Mouse (Mus musculus) hindbrain, embryonic 12.5 days (tissue): ENCODE measurements around the gene Fgf9. TPM values are rescaled to one million over a fixed set of nuclear protein-coding genes. Genes with fewer than 3 reads are reported as not detected.

Source experiments
- ATAC-seq: fragments of 200-750 bp; cut with Nextera tagmentation; 2 replicates; pipeline ENCODE4 v1.8.0; 2017; ENCODE audit warnings: moderate TSS enrichment; ENCODE audit not compliant: low FRiP score
- H3K27ac ChIP-seq: fragments of 300-500 bp; sonication (generic); 2 replicates; pipeline ENCODE4 v1.5.1; 2016; ENCODE audit warnings: mild to moderate bottlenecking
- H3K27me3 ChIP-seq: fragments of 300-500 bp; sonication (generic); 2 replicates; pipeline ENCODE4 v1.6.1; 2016; ENCODE audit warnings: mild to moderate bottlenecking
- H3K36me3 ChIP-seq: fragments of 300-500 bp; sonication (generic); 2 replicates; pipeline ENCODE4 v1.6.1; 2016; ENCODE audit warnings: mild to moderate bottlenecking
- H3K4me1 ChIP-seq: fragments of 300-500 bp; sonication (generic); 2 replicates; pipeline ENCODE4 v1.6.1; 2016
- H3K4me2 ChIP-seq: fragments of 300-500 bp; sonication (generic); replicated peaks from 2 replicates; pipeline ENCODE4 v1.6.1; 2016; ENCODE audit warnings: mild to moderate bottlenecking
- H3K4me3 ChIP-seq: fragments of 300-500 bp; sonication (generic); 2 replicates; pipeline ENCODE4 v1.5.1; 2016; ENCODE audit warnings: mild to moderate bottlenecking
- H3K9ac ChIP-seq: fragments of 300-500 bp; sonication (generic); 2 replicates; pipeline ENCODE4 v1.6.1; 2016; ENCODE audit warnings: mild to moderate bottlenecking, moderate library complexity
- H3K9me3 ChIP-seq: fragments of 300-500 bp; sonication (generic); replicated peaks from 2 replicates; pipeline ENCODE4 v1.6.1; 2016; ENCODE audit warnings: mild to moderate bottlenecking
- WGBS: fragments of 180-500 bp; shearing (Covaris S2); methylation state at CpG from one replicate; pipeline ENCODE4 v1.1.7; 2016; 5-methylcytosine and 5-hydroxymethylcytosine counted together
- polyA plus RNA-seq: library from polyadenylated mRNA; unstranded; fragments of >200 nt; fragmentation: Nextera tagmentation; extraction: Ambion mirVana; gene quantifications from 2 replicates; pipeline ENCODE4 v1.2.1, GENCODE M21; 2016

Fgf9 gene
- polyA plus RNA-seq, 1 experiment from 2014 or later = 12.6 TPM

DNA sequence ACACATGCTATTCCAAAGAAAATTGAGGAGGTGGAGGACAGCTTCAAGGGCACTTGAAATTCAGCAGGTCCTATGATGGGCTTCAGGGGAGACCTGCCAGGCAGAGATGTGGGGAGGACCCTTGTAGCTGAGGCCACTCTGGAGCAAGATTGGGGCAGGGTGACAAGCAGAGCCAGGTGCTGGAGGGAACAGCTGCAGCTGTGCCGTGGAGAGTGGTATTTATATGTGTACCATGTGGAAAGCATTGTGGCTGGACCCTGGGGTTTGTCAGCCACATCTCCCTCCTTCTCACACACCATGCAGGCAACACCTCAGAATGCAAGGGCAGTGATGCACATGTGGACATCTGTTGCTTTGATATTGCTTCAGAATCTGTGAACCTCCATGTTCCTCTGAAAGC, 81.8 kb downstream of the Fgf9 start:
- peaks cover 12% of the 10 kb centered on the region; the same call in 1 of the 2 replicates for H3K4me1 ChIP-seq
- H3K36me3 ChIP-seq = no peaks in the 10 kb centered on the region
- no peaks in the 10 kb centered on the region for H3K9me3 ChIP-seq
- H3K4me2 ChIP-seq = no peak overlapping the region
- H3K4me3 ChIP-seq = no peak overlapping the region
- no peak for ATAC-seq
- no peaks in the 10 kb centered on the region; the same call in 1 of the 2 replicates for H3K27me3 ChIP-seq
- H3K9ac ChIP-seq = no peak overlapping the region
- WGBS = 54% methylated on average over 1 of the region's 1 CpGs
- no peak overlapping the region for H3K27ac ChIP-seq

DNA sequence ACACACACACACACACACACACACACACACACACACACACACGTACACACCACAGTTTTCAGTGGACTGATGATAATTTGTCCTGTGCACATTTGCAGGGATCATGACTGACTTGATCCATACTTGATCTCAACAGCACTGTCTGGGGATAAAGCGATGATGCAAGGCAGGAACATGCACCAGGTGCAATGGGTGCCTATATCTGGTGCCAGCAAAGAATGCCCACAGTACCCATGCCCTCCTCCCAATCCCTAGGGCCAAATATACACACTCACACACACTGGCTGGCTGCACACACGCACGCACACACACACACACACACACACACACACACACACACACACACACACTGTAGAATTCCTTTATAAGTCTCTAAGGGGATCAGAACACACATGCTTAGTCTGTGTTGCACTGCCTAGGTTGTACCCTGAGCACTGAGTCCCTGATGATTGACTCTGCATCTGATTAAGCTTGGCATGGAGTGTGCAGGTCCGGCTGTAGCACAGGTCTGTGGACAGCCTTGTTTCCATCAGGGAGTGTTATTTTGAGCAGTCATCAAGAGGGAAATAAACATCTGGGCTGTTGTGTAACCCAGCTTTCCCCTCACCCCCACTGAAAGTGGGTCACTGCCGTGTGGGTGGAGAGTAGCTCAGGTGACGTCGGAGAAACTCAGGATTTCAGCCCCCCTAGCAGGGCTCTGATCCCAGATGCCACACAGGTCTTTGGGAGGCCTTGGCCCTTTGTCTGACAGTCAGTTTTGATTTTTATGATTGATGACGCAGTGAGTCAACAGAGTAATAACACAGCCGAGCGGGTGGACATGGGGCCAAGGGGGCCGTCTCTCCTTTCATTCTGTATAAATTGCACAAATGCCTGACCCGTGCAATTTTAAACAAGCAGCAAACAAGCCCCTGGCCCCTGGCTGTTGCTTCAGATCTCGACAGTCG, 83.4 kb downstream of the Fgf9 start:
- Histone ChIP-seq H3K36me3 (no peaks in the 10 kb centered on the region), H3K9me3 (no peaks in the 10 kb centered on the region), H3K4me3 (no peak overlapping the region), H3K9ac (no peak overlapping the region), H3K4me2 (no peak overlapping the region), H3K4me1 (peaks cover 12% of the 10 kb centered on the region; the same call in 1 of the 2 replicates), H3K27ac (no peak overlapping the region), H3K27me3 (no peaks in the 10 kb centered on the region; the same call in 1 of the 2 replicates)
- no peak for ATAC-seq
- 49% methylated on average over 15 of the region's 15 CpGs for WGBS

DNA sequence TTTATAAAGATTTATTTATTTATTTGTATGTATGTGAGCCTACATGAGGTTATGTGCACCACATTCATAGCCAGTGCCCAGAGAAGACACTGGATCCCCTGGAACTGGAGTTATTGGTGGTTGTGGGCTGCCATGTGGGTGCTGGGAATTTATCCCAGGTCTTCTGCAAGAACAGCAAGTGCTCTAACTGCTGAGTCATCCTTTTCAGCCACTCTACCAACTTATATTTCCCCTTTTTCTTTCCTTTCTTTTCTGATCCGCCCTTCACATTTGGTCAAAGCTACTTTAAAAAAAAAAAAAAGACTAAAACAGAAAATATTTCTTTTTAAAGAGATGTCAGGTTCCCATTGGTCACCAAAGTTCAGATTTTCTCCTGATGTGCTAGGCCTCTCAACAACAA, 90.3 kb downstream of the Fgf9 start:
- no peak for ATAC-seq
- WGBS = 87% methylated on average over 1 of the region's 1 CpGs

More for the DNA sequence above, 90.3 kb downstream of the Fgf9 start:
- no peaks in the 10 kb centered on the region for H3K36me3 ChIP-seq
- H3K27me3 ChIP-seq = no peaks in the 10 kb centered on the region
- no peaks in the 10 kb centered on the region for H3K4me1 ChIP-seq
- no peak overlapping the region for H3K9ac ChIP-seq
- H3K27ac ChIP-seq = no peak overlapping the region
- H3K4me2 ChIP-seq = no peak overlapping the region
- H3K9me3 ChIP-seq = no peaks in the 10 kb centered on the region
- no peak overlapping the region for H3K4me3 ChIP-seq

Other genes starting within 250 kb of the Fgf9 start
- 28.5 and 31.7 TPM in 2 replicates for gene Ska3, start 244.4 kb upstream of the Fgf9 start, polyA plus RNA-seq
- gene Mrpl57, start 244.3 kb upstream of the Fgf9 start, polyA plus RNA-seq = 117 and 127 TPM in 2 replicates
- gene Zdhhc20, start 180.3 kb upstream of the Fgf9 start, polyA plus RNA-seq = 67.0 and 71.6 TPM in 2 replicates
- gene Micu2, start 71.3 kb upstream of the Fgf9 start, polyA plus RNA-seq = 73.1 and 84.1 TPM in 2 replicates